Mouse (Mus musculus): Measurements from ENCODE around the gene Rftn1. TPM values are rescaled to one million over a fixed set of nuclear protein-coding genes. Genes with fewer than 3 reads are reported as not detected.

Rftn1 gene
- polyA plus RNA-seq, 1 experiment from 2014 or later = 9.0 TPM

- no peaks in the 10 kb centered on the region for H3K27me3 ChIP-seq (replicated peaks; ENCODE audit: control insufficient read depth, insufficient read depth, low read length)
- no peak overlapping the region for H3K4me2 ChIP-seq (ENCODE audit: low read depth, low read length)
- no peak overlapping the region for H3K27ac ChIP-seq (ENCODE audit: low read length)
- H3K4me3 ChIP-seq (ENCODE audit: low read length) = no peak overlapping the region
- no peak for ATAC-seq
- H3K9me3 ChIP-seq (ENCODE audit: control insufficient read depth, low read length) = no peaks in the 10 kb centered on the region
- WGBS = 85% methylated on average over 1 of the region's 1 CpGs
- no peaks in the 10 kb centered on the region for H3K36me3 ChIP-seq (ENCODE audit: control insufficient read depth, insufficient read depth, low read length)
- no peak overlapping the region for H3K9ac ChIP-seq (ENCODE audit: low read depth, low read length)
- H3K4me1 ChIP-seq (ENCODE audit: control insufficient read depth, insufficient read depth, low read length) = no peaks in the 10 kb centered on the region
Observed at GRCm38 (mm10) chr17:50205152-50205782, 14.8 kb upstream of the Rftn1 start.

- Histone ChIP-seq H3K9ac (ENCODE audit: low read depth, low read length) (no peak overlapping the region), H3K36me3 (ENCODE audit: control insufficient read depth, insufficient read depth, low read length) (no peaks in the 10 kb centered on the region), H3K4me2 (ENCODE audit: low read depth, low read length) (no peak overlapping the region), H3K27me3 (replicated peaks; ENCODE audit: control insufficient read depth, insufficient read depth, low read length) (no peaks in the 10 kb centered on the region), H3K27ac (ENCODE audit: low read length) (no peak overlapping the region), H3K4me3 (ENCODE audit: low read length) (no peak overlapping the region), H3K9me3 (ENCODE audit: control insufficient read depth, low read length) (no peaks in the 10 kb centered on the region), H3K4me1 (ENCODE audit: control insufficient read depth, insufficient read depth, low read length) (no peaks in the 10 kb centered on the region)
- 88% methylated on average over 12 of the region's 12 CpGs for WGBS
- ATAC-seq = no peak
Observed at GRCm38 (mm10) chr17:50201828-50202445, 11.5 kb upstream of the Rftn1 start.

- H3K4me2 ChIP-seq (ENCODE audit: low read depth, low read length) = no peak overlapping the region
- no peaks in the 10 kb centered on the region for H3K36me3 ChIP-seq (ENCODE audit: control insufficient read depth, insufficient read depth, low read length)
- ATAC-seq = no peak
- H3K27me3 ChIP-seq (replicated peaks; ENCODE audit: control insufficient read depth, insufficient read depth, low read length) = no peaks in the 10 kb centered on the region
- no peak overlapping the region for H3K4me3 ChIP-seq (ENCODE audit: low read length)
- H3K9me3 ChIP-seq (ENCODE audit: control insufficient read depth, low read length) = no peaks in the 10 kb centered on the region
- no peak overlapping the region for H3K27ac ChIP-seq (ENCODE audit: low read length)
- WGBS = 82% methylated on average over 8 of the region's 8 CpGs
- H3K4me1 ChIP-seq (ENCODE audit: control insufficient read depth, insufficient read depth, low read length) = no peaks in the 10 kb centered on the region
- H3K9ac ChIP-seq (ENCODE audit: low read depth, low read length) = no peak overlapping the region
Observed at GRCm38 (mm10) chr17:50199075-50199850, 8.8 kb upstream of the Rftn1 start.

- 73% methylated on average over 4 of the region's 4 CpGs for WGBS
- H3K4me3 ChIP-seq (ENCODE audit: low read length) = no peak overlapping the region
- H3K9ac ChIP-seq (ENCODE audit: low read depth, low read length) = no peak overlapping the region
- H3K4me2 ChIP-seq (ENCODE audit: low read depth, low read length) = no peak overlapping the region
- ATAC-seq = no peak
- no peak overlapping the region for H3K27ac ChIP-seq (ENCODE audit: low read length)
- H3K4me1 ChIP-seq (ENCODE audit: control insufficient read depth, insufficient read depth, low read length) = no peaks in the 10 kb centered on the region
- no peaks in the 10 kb centered on the region for H3K9me3 ChIP-seq (ENCODE audit: control insufficient read depth, low read length)
- no peaks in the 10 kb centered on the region for H3K36me3 ChIP-seq (ENCODE audit: control insufficient read depth, insufficient read depth, low read length)
- H3K27me3 ChIP-seq (replicated peaks; ENCODE audit: control insufficient read depth, insufficient read depth, low read length) = no peaks in the 10 kb centered on the region; the same call in 1 of the 2 replicates
Observed at GRCm38 (mm10) chr17:50197572-50197971, 7.1 kb upstream of the Rftn1 start.

GRCm38 (mm10) chr17:50196005-50196672 is 5.7 kb upstream of the Rftn1 start:
- H3K4me1 ChIP-seq (ENCODE audit: control insufficient read depth, insufficient read depth, low read length) = no peaks in the 10 kb centered on the region
- H3K4me3 ChIP-seq (ENCODE audit: low read length) = no peak overlapping the region
- H3K9ac ChIP-seq (ENCODE audit: low read depth, low read length) = no peak overlapping the region
- ATAC-seq = no peak
- no peak overlapping the region for H3K4me2 ChIP-seq (ENCODE audit: low read depth, low read length)
- H3K9me3 ChIP-seq (ENCODE audit: control insufficient read depth, low read length) = no peaks in the 10 kb centered on the region
- WGBS = 29% methylated on average over 10 of the region's 10 CpGs
- H3K27me3 ChIP-seq (replicated peaks; ENCODE audit: control insufficient read depth, insufficient read depth, low read length) = peaks cover 2% of the 10 kb centered on the region; the same call in 1 of the 2 replicates
- H3K36me3 ChIP-seq (ENCODE audit: control insufficient read depth, insufficient read depth, low read length) = no peaks in the 10 kb centered on the region
- no peak overlapping the region for H3K27ac ChIP-seq (ENCODE audit: low read length)

GRCm38 (mm10) chr17:50195399-50195798 is 4.9 kb upstream of the Rftn1 start:
- no peak overlapping the region for H3K4me3 ChIP-seq (ENCODE audit: low read length)
- no peaks in the 10 kb centered on the region; the same call in 1 of the 2 replicates for H3K4me1 ChIP-seq (ENCODE audit: control insufficient read depth, insufficient read depth, low read length)
- H3K36me3 ChIP-seq (ENCODE audit: control insufficient read depth, insufficient read depth, low read length) = no peaks in the 10 kb centered on the region
- no peak overlapping the region for H3K27ac ChIP-seq (ENCODE audit: low read length)
- no peak for ATAC-seq
- H3K9me3 ChIP-seq (ENCODE audit: control insufficient read depth, low read length) = no peaks in the 10 kb centered on the region
- no peak overlapping the region for H3K9ac ChIP-seq (ENCODE audit: low read depth, low read length)
- H3K4me2 ChIP-seq (ENCODE audit: low read depth, low read length) = no peak overlapping the region
- peaks cover 9% of the 10 kb centered on the region for H3K27me3 ChIP-seq (replicated peaks; ENCODE audit: control insufficient read depth, insufficient read depth, low read length)
- 98% methylated on average over 7 of the region's 7 CpGs for WGBS

GRCm38 (mm10) chr17:50194541-50194940 is 4.1 kb upstream of the Rftn1 start:
- Histone ChIP-seq H3K36me3 (ENCODE audit: control insufficient read depth, insufficient read depth, low read length) (no peaks in the 10 kb centered on the region), H3K4me2 (ENCODE audit: low read depth, low read length) (no peak overlapping the region), H3K27ac (ENCODE audit: low read length) (no peak overlapping the region), H3K9ac (ENCODE audit: low read depth, low read length) (no peak overlapping the region), H3K27me3 (replicated peaks; ENCODE audit: control insufficient read depth, insufficient read depth, low read length) (peaks cover 18% of the 10 kb centered on the region), H3K4me1 (ENCODE audit: control insufficient read depth, insufficient read depth, low read length) (no peaks in the 10 kb centered on the region; the same call in 1 of the 2 replicates), H3K4me3 (ENCODE audit: low read length) (no peak overlapping the region), H3K9me3 (ENCODE audit: control insufficient read depth, low read length) (no peaks in the 10 kb centered on the region)
- ATAC-seq = no peak
- 61% methylated on average over 3 of the region's 3 CpGs for WGBS

GRCm38 (mm10) chr17:50193653-50194052 is 3.2 kb upstream of the Rftn1 start:
- Histone ChIP-seq H3K4me3 (ENCODE audit: low read length) (no peak overlapping the region), H3K4me1 (ENCODE audit: control insufficient read depth, insufficient read depth, low read length) (no peaks in the 10 kb centered on the region; the same call in 1 of the 2 replicates), H3K27me3 (replicated peaks; ENCODE audit: control insufficient read depth, insufficient read depth, low read length) (peaks cover 18% of the 10 kb centered on the region), H3K27ac (ENCODE audit: low read length) (no peak overlapping the region), H3K9me3 (ENCODE audit: control insufficient read depth, low read length) (no peaks in the 10 kb centered on the region), H3K9ac (ENCODE audit: low read depth, low read length) (no peak overlapping the region), H3K4me2 (ENCODE audit: low read depth, low read length) (no peak overlapping the region), H3K36me3 (ENCODE audit: control insufficient read depth, insufficient read depth, low read length) (no peaks in the 10 kb centered on the region)
- 33% methylated on average over 3 of the region's 3 CpGs for WGBS
- no peak for ATAC-seq

- Histone ChIP-seq H3K27me3 (replicated peaks; ENCODE audit: control insufficient read depth, insufficient read depth, low read length) (peaks cover 18% of the 10 kb centered on the region), H3K27ac (ENCODE audit: low read length) (no peak overlapping the region), H3K4me2 (ENCODE audit: low read depth, low read length) (no peak overlapping the region), H3K4me1 (ENCODE audit: control insufficient read depth, insufficient read depth, low read length) (no peaks in the 10 kb centered on the region; the same call in 1 of the 2 replicates), H3K9me3 (ENCODE audit: control insufficient read depth, low read length) (no peaks in the 10 kb centered on the region), H3K9ac (ENCODE audit: low read depth, low read length) (no peak overlapping the region), H3K36me3 (ENCODE audit: control insufficient read depth, insufficient read depth, low read length) (no peaks in the 10 kb centered on the region), H3K4me3 (ENCODE audit: low read length) (no peak overlapping the region)
- ATAC-seq = no peak
- WGBS = 58% methylated on average over 10 of the region's 10 CpGs
Observed at GRCm38 (mm10) chr17:50192376-50192940, 2.0 kb upstream of the Rftn1 start.
